Mouse (Mus musculus) leukemia stem cell, adult 10-12 weeks (primary cell): ENCODE data around the gene C130060K24Rik. TPM values are rescaled to one million over a fixed set of nuclear protein-coding genes. Genes with fewer than 3 reads are reported as not detected.

Experiments
- polyA plus RNA-seq: library from polyadenylated mRNA; stranded (reverse); fragments of >175 nt; gene quantifications from 2 replicates; pipeline ENCODE4 v1.2.3, GENCODE M21; 2012; ENCODE audit warnings: low replicate concordance

The C130060K24Rik gene
- polyA plus RNA-seq: not detected in 2 replicates

GRCm38 (mm10) chr6:65380918-65381772, at the start of gene C130060K24Rik:
Gene C130060K24Rik, plus strand, starts transcription at chr6:65381105.

Other genes with a start within 250 kb of the C130060K24Rik start
- 0.51 and 0.56 TPM in 2 replicates for gene Hpgds, start 236.2 kb upstream of the C130060K24Rik start, polyA plus RNA-seq
- 0.10 TPM in 1 of 2 replicates, not detected in the other for gene Tnip3, start 144.2 kb downstream of the C130060K24Rik start, polyA plus RNA-seq